Mouse (Mus musculus) midbrain, embryonic 16.5 days (tissue): ENCODE data around the gene Evx2. TPM values are rescaled to one million over a fixed set of nuclear protein-coding genes. Genes with fewer than 3 reads are reported as not detected.

Experiments used
- ATAC-seq: fragments of 200-750 bp; cut with Nextera tagmentation; 2 replicates; pipeline ENCODE4 v1.8.0; 2017; ENCODE audit warnings: moderate TSS enrichment
- H3K27ac ChIP-seq: fragments of 300-500 bp; sonication (generic); 2 replicates; pipeline ENCODE4 v1.5.1; 2014; ENCODE audit warnings: mild to moderate bottlenecking, low read length, mixed read lengths
- H3K27me3 ChIP-seq: fragments of 300-500 bp; sonication (generic); 2 replicates; pipeline ENCODE4 v1.6.1; 2014; ENCODE audit warnings: low read depth, low read length, mixed read lengths; ENCODE audit not compliant: control insufficient read depth, insufficient read depth
- H3K36me3 ChIP-seq: fragments of 300-500 bp; sonication (generic); 2 replicates; pipeline ENCODE4 v1.6.1; 2014; ENCODE audit warnings: mild to moderate bottlenecking, low read length, moderate library complexity, mixed read lengths; ENCODE audit not compliant: control insufficient read depth, insufficient read depth
- H3K4me1 ChIP-seq: fragments of 300-500 bp; sonication (generic); 2 replicates; pipeline ENCODE4 v1.6.1; 2014; ENCODE audit warnings: mild to moderate bottlenecking, low read length, mixed read lengths; ENCODE audit not compliant: control insufficient read depth, insufficient read depth
- H3K4me2 ChIP-seq: fragments of 300-500 bp; sonication (generic); 2 replicates; pipeline ENCODE4 v1.6.1; 2014; ENCODE audit warnings: mild to moderate bottlenecking, low read length, mixed read lengths
- H3K4me3 ChIP-seq: fragments of 300-500 bp; sonication (generic); 2 replicates; pipeline ENCODE4 v1.5.1; 2014; ENCODE audit warnings: low read depth, mild to moderate bottlenecking, low read length, moderate library complexity, mixed read lengths
- H3K9ac ChIP-seq: fragments of 300-500 bp; sonication (generic); 2 replicates; pipeline ENCODE4 v1.6.1; 2014; ENCODE audit warnings: low read depth, low read length, mixed read lengths
- H3K9me3 ChIP-seq: fragments of 300-500 bp; sonication (generic); replicated peaks from 2 replicates; pipeline ENCODE4 v1.6.1; 2014; ENCODE audit warnings: mild to moderate bottlenecking, low read length, mixed read lengths; ENCODE audit not compliant: control insufficient read depth, poor library complexity, severe bottlenecking
- WGBS: fragments of 180-500 bp; shearing (Covaris S2); extraction: QIAGEN DNeasy Blood & Tissue Kit; methylation state at CpG from one replicate; pipeline ENCODE4 v1.1.7; 2014; 5-methylcytosine and 5-hydroxymethylcytosine counted together
- polyA plus RNA-seq: library from polyadenylated mRNA; unstranded; fragments of >200 nt; fragmentation: Nextera tagmentation; extraction: Ambion mirVana; gene quantifications from 2 replicates; pipeline ENCODE4 v1.2.1, GENCODE M21; 2015

Evx2 gene
- polyA plus RNA-seq, 1 experiment from 2014 or later, result 0.21 TPM

DNA sequence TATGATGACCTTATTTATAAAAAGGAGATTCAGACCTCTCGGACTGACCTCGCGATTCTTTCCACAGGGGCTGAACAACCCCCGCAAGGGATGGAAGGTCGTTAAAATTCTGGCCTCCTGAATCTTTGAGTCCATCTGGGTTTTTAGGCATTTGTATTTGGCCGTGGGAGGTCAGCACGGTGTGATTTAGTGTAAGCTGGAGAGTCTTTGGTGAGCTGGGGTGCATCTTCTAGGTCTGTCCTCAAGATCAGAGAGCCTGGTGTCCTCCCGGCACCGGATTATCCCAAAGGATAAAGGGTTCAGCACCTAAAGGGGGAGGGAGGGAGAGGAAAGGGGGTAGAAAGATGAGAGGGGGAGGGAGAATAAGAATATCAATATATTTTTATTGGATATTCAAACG lies 44.0 kb upstream of the Evx2 start:
- Histone ChIP-seq H3K9ac (no peak overlapping the region), H3K36me3 (no peaks in the 10 kb centered on the region), H3K9me3 (no peaks in the 10 kb centered on the region), H3K4me1 (peaks cover 7% of the 10 kb centered on the region), H3K27me3 (peaks cover 58% of the 10 kb centered on the region), H3K4me3 (no peak overlapping the region), H3K4me2 (no peak overlapping the region), H3K27ac (no peak overlapping the region)
- WGBS, result 4% methylated on average over 10 of the region's 10 CpGs
- no peak for ATAC-seq

DNA sequence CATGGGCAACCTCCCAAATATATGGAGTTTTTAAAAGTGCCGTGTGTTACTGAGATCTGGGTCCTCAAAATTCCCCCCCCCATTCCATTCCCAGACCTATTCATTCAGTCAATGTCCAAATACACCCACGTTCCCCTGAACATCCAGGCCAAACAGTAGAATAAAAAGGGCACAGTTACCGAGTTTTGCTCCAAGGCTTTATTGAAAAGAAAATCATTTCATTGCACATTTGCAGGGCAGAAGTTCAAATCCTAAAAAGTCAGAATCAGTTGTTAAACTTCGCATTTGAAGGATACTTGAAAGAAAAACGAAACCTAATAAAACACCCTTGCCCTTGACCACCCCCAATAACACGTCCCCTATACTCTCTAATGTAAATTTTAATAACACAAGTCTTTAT lies 43.5 kb upstream of the Evx2 start:
- H3K9ac ChIP-seq, result no peak overlapping the region
- H3K36me3 ChIP-seq, result no peaks in the 10 kb centered on the region
- H3K9me3 ChIP-seq, result no peaks in the 10 kb centered on the region
- no peak overlapping the region for H3K4me3 ChIP-seq
- no peak for ATAC-seq
- 10% methylated on average over 6 of the region's 6 CpGs for WGBS
- H3K27ac ChIP-seq, result no peak overlapping the region
- peaks cover 10% of the 10 kb centered on the region for H3K4me1 ChIP-seq
- H3K27me3 ChIP-seq, result peaks cover 53% of the 10 kb centered on the region
- H3K4me2 ChIP-seq, result no peak overlapping the region

GRCm38 (mm10) chr2:74701949-74702819 lies 42.8 kb upstream of the Evx2 start:
- no peak for ATAC-seq
- Histone ChIP-seq H3K27ac (no peak overlapping the region), H3K27me3 (peaks cover 49% of the 10 kb centered on the region), H3K4me1 (peaks cover 11% of the 10 kb centered on the region), H3K9ac (no peak overlapping the region), H3K4me2 (no peak overlapping the region), H3K9me3 (no peaks in the 10 kb centered on the region), H3K4me3 (no peak overlapping the region), H3K36me3 (no peaks in the 10 kb centered on the region)
- 12% methylated on average over 17 of the region's 17 CpGs for WGBS

DNA sequence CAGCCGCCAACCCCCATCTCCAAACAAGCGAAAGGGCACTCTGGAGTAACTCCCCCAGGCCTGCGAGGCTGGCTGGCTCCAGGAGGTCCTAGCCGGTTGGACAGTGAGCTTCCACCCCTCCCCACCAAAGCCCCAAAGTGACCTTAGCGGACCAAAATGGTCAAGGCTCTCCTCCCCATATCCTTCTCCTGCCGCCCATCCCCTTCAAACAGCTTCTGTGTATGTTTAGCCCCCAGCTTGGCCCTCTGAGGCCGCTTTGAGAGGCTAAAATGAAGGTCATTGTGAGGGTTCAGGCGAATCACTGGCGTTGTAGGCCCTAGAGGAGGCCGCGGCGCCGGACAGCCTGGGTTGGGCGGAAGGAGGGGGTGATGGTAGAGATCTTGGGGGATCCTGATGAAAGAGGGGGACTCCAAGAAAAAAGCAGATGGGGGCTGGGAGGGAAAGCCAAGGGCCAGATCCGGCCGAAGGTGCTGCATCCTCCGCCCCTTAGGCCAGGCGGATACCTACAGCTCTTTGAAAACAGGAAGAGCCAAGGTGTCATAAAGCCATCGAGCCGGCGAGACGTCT lies 41.3 kb upstream of the Evx2 start:
- 2% methylated on average over 22 of the region's 22 CpGs for WGBS
- no peak overlapping the region for H3K4me2 ChIP-seq
- no peaks in the 10 kb centered on the region for H3K9me3 ChIP-seq
- no peak overlapping the region for H3K27ac ChIP-seq
- H3K36me3 ChIP-seq, result no peaks in the 10 kb centered on the region
- H3K4me3 ChIP-seq, result no peak overlapping the region
- H3K27me3 ChIP-seq, result peaks cover 58% of the 10 kb centered on the region
- H3K4me1 ChIP-seq, result peaks cover 10% of the 10 kb centered on the region
- no peak for ATAC-seq
- no peak overlapping the region for H3K9ac ChIP-seq

- Histone ChIP-seq H3K9ac (no peak overlapping the region), H3K36me3 (no peaks in the 10 kb centered on the region), H3K4me3 (no peak overlapping the region), H3K4me2 (no peak overlapping the region), H3K27me3 (peaks cover 65% of the 10 kb centered on the region), H3K4me1 (peaks cover 4% of the 10 kb centered on the region), H3K27ac (no peak overlapping the region), H3K9me3 (no peaks in the 10 kb centered on the region)
- ATAC-seq, result no peak
- 2% methylated on average over 23 of the region's 23 CpGs for WGBS
Measured at GRCm38 (mm10) chr2:74699664-74700545, 40.5 kb upstream of the Evx2 start.

- H3K27me3 ChIP-seq, result peaks cover 67% of the 10 kb centered on the region
- ATAC-seq, result no peak
- H3K27ac ChIP-seq, result no peak overlapping the region
Measured at GRCm38 (mm10) chr2:74699053-74699430, 39.7 kb upstream of the Evx2 start.

GRCm38 (mm10) chr2:74698201-74699052 lies 39.1 kb upstream of the Evx2 start:
- ATAC-seq, result no peak
- Histone ChIP-seq H3K4me2 (peak overlapping the region; percentile 43), H3K27me3 (peaks cover 68% of the 10 kb centered on the region), H3K9me3 (no peaks in the 10 kb centered on the region), H3K36me3 (no peaks in the 10 kb centered on the region), H3K27ac (no peak overlapping the region), H3K4me1 (peaks cover 4% of the 10 kb centered on the region), H3K9ac (no peak overlapping the region), H3K4me3 (peak overlapping the region; percentile 13)
- WGBS, result under 1% methylated on average over 82 of the region's 86 CpGs

More at GRCm38 (mm10) chr2:74699053-74699430, 39.7 kb upstream of the Evx2 start:
- H3K4me2 ChIP-seq, result no peak overlapping the region
- H3K9me3 ChIP-seq, result no peaks in the 10 kb centered on the region
- no peak overlapping the region for H3K9ac ChIP-seq
- H3K4me3 ChIP-seq, result no peak overlapping the region
- H3K4me1 ChIP-seq, result peaks cover 4% of the 10 kb centered on the region
- WGBS, result 1% methylated on average over 17 of the region's 17 CpGs
- no peaks in the 10 kb centered on the region for H3K36me3 ChIP-seq

- Histone ChIP-seq H3K9ac (no peak within 1 kb of the TSS), H3K36me3 (no peaks in the 10 kb centered on the region), H3K4me2 (peak within 1 kb of the TSS; percentile 43), H3K4me1 (peaks cover 4% of the 10 kb centered on the region), H3K9me3 (no peaks in the 10 kb centered on the region), H3K27ac (no peak within 1 kb of the TSS), H3K27me3 (peaks cover 73% of the 10 kb centered on the region), H3K4me3 (peak within 1 kb of the TSS; percentile 13)
- 1% methylated on average over 43 of the region's 43 CpGs for WGBS
- no peak for ATAC-seq
Measured at GRCm38 (mm10) chr2:74697567-74698121, 38.3 kb upstream of the Evx2 start, which contains the start of gene Hoxd9. Hoxd9 (plus strand) TSS chr2:74697727.
